Mouse (Mus musculus): ENCODE results near the gene Pi4kb. TPM values are rescaled to one million over a fixed set of nuclear protein-coding genes. Genes with fewer than 3 reads are reported as not detected.
A peak's percentile ranks its signal among the peaks of the same experiment; 100 is the strongest.

The Pi4kb gene
- polyA plus RNA-seq, 1 experiment, result 68.9 TPM

GRCm38 (mm10) chr3:94974026-94974527 is 454 bp upstream of the Pi4kb start:
- H3K27ac ChIP-seq (ENCODE audit: insufficient read depth, low read length), result peak overlapping the region; percentile 45; the same call in 1 of the 2 replicates
- TF ChIP-seq CTCF (IDR thresholded peaks at IDR 0.05; ENCODE audit: borderline replicate concordance, insufficient read depth, low read depth, low read length) (no peak), POLR2A (IDR thresholded peaks at IDR 0.05; ENCODE audit: borderline replicate concordance, insufficient read depth, low read length) (no peak)
- no peaks in the 10 kb centered on the region; the same call in 1 of the 2 replicates for H3K4me1 ChIP-seq (ENCODE audit: control insufficient read depth, insufficient read depth, low read length)
- peak in 1 of 2 experiments; percentile 40 for DNase-seq
- H3K4me3 ChIP-seq (replicated peaks; ENCODE audit: insufficient read depth, low read depth, low read length), result peak overlapping the region; percentile 99
- H3K27me3 ChIP-seq (ENCODE audit: control insufficient read depth, insufficient read depth, low read length), result no peaks in the 10 kb centered on the region
- WGBS, result 14% methylated on average over 9 of the region's 9 CpGs

GRCm38 (mm10) chr3:94984312-94984711 is 9.8 kb downstream of the Pi4kb start:
- no peaks in the 10 kb centered on the region for H3K4me1 ChIP-seq (ENCODE audit: control insufficient read depth, insufficient read depth, low read length)
- H3K4me3 ChIP-seq (replicated peaks; ENCODE audit: insufficient read depth, low read depth, low read length), result no peak overlapping the region
- H3K27ac ChIP-seq (ENCODE audit: insufficient read depth, low read length), result no peak overlapping the region
- no peaks in the 10 kb centered on the region for H3K27me3 ChIP-seq (ENCODE audit: control insufficient read depth, insufficient read depth, low read length)
- no peak for DNase-seq
- TF ChIP-seq CTCF (IDR thresholded peaks at IDR 0.05; ENCODE audit: borderline replicate concordance, insufficient read depth, low read depth, low read length), result no peak
- WGBS, result 82% methylated on average over 11 of the region's 11 CpGs

- no peak for TF ChIP-seq CTCF (IDR thresholded peaks at IDR 0.05; ENCODE audit: borderline replicate concordance, insufficient read depth, low read depth, low read length)
- no peak for TF ChIP-seq POLR2A (IDR thresholded peaks at IDR 0.05; ENCODE audit: borderline replicate concordance, insufficient read depth, low read length)
These were observed 11.0 kb downstream of the Pi4kb start for GRCm38 (mm10) chr3:94985513-94985912.

GRCm38 (mm10) chr3:94987578-94987977 is 13.0 kb downstream of the Pi4kb start:
- TF ChIP-seq POLR2A (IDR thresholded peaks at IDR 0.05; ENCODE audit: borderline replicate concordance, insufficient read depth, low read length) (no peak), CTCF (IDR thresholded peaks at IDR 0.05; ENCODE audit: borderline replicate concordance, insufficient read depth, low read depth, low read length) (no peak)
- H3K27ac ChIP-seq (ENCODE audit: insufficient read depth, low read length), result no peak overlapping the region
- DNase-seq, result peak in 1 of 2 experiments; percentile 37
- no peaks in the 10 kb centered on the region for H3K4me1 ChIP-seq (ENCODE audit: control insufficient read depth, insufficient read depth, low read length)
- no peaks in the 10 kb centered on the region for H3K27me3 ChIP-seq (ENCODE audit: control insufficient read depth, insufficient read depth, low read length)
- H3K4me3 ChIP-seq (replicated peaks; ENCODE audit: insufficient read depth, low read depth, low read length), result no peak overlapping the region

More at GRCm38 (mm10) chr3:94985513-94985912, 11.0 kb downstream of the Pi4kb start:
- Histone ChIP-seq H3K4me1 (ENCODE audit: control insufficient read depth, insufficient read depth, low read length) (no peaks in the 10 kb centered on the region), H3K27me3 (ENCODE audit: control insufficient read depth, insufficient read depth, low read length) (no peaks in the 10 kb centered on the region), H3K4me3 (replicated peaks; ENCODE audit: insufficient read depth, low read depth, low read length) (no peak overlapping the region), H3K27ac (ENCODE audit: insufficient read depth, low read length) (no peak overlapping the region)
- DNase-seq, result no peak
- 71% methylated on average over 2 of the region's 2 CpGs for WGBS

- Histone ChIP-seq H3K4me1 (ENCODE audit: control insufficient read depth, insufficient read depth, low read length) (no peaks in the 10 kb centered on the region), H3K27ac (ENCODE audit: insufficient read depth, low read length) (no peak overlapping the region), H3K4me3 (replicated peaks; ENCODE audit: insufficient read depth, low read depth, low read length) (no peak overlapping the region), H3K27me3 (ENCODE audit: control insufficient read depth, insufficient read depth, low read length) (no peaks in the 10 kb centered on the region)
- DNase-seq, result no peak
- TF ChIP-seq CTCF (IDR thresholded peaks at IDR 0.05; ENCODE audit: borderline replicate concordance, insufficient read depth, low read depth, low read length) (no peak), POLR2A (IDR thresholded peaks at IDR 0.05; ENCODE audit: borderline replicate concordance, insufficient read depth, low read length) (no peak)
- WGBS, result 27% methylated on average over 9 of the region's 9 CpGs
These were observed 14.7 kb downstream of the Pi4kb start for GRCm38 (mm10) chr3:94989159-94989761.

- TF ChIP-seq POLR2A (IDR thresholded peaks at IDR 0.05; ENCODE audit: borderline replicate concordance, insufficient read depth, low read length) (no peak), CTCF (IDR thresholded peaks at IDR 0.05; ENCODE audit: borderline replicate concordance, insufficient read depth, low read depth, low read length) (peak; percentile 74; the same call in 1 of the 2 replicates)
- H3K27ac ChIP-seq (ENCODE audit: insufficient read depth, low read length), result no peak overlapping the region
- DNase-seq, result peak; percentile 72 to 82
- no peak overlapping the region for H3K4me3 ChIP-seq (replicated peaks; ENCODE audit: insufficient read depth, low read depth, low read length)
- no peaks in the 10 kb centered on the region for H3K27me3 ChIP-seq (ENCODE audit: control insufficient read depth, insufficient read depth, low read length)
- H3K4me1 ChIP-seq (ENCODE audit: control insufficient read depth, insufficient read depth, low read length), result no peaks in the 10 kb centered on the region
- 30% methylated on average over 2 of the region's 2 CpGs for WGBS
These were observed 22.4 kb downstream of the Pi4kb start for GRCm38 (mm10) chr3:94996946-94997345.

- H3K4me1 ChIP-seq (ENCODE audit: control insufficient read depth, insufficient read depth, low read length), result peaks cover 7% of the 10 kb centered on the region
- DNase-seq, result no peak
- TF ChIP-seq CTCF (IDR thresholded peaks at IDR 0.05; ENCODE audit: borderline replicate concordance, insufficient read depth, low read depth, low read length) (no peak), POLR2A (IDR thresholded peaks at IDR 0.05; ENCODE audit: borderline replicate concordance, insufficient read depth, low read length) (no peak)
- no peak overlapping the region for H3K4me3 ChIP-seq (replicated peaks; ENCODE audit: insufficient read depth, low read depth, low read length)
- no peaks in the 10 kb centered on the region for H3K27me3 ChIP-seq (ENCODE audit: control insufficient read depth, insufficient read depth, low read length)
- WGBS, result 71% methylated on average over 4 of the region's 4 CpGs
- H3K27ac ChIP-seq (ENCODE audit: insufficient read depth, low read length), result no peak overlapping the region
These were observed 28.0 kb downstream of the Pi4kb start for GRCm38 (mm10) chr3:95002569-95002968.

GRCm38 (mm10) chr3:95003273-95003672 is 28.7 kb downstream of the Pi4kb start:
- H3K4me1 ChIP-seq (ENCODE audit: control insufficient read depth, insufficient read depth, low read length), result peaks cover 7% of the 10 kb centered on the region
- H3K27me3 ChIP-seq (ENCODE audit: control insufficient read depth, insufficient read depth, low read length), result no peaks in the 10 kb centered on the region
- H3K27ac ChIP-seq (ENCODE audit: insufficient read depth, low read length), result no peak overlapping the region
- DNase-seq, result no peak
- TF ChIP-seq CTCF (IDR thresholded peaks at IDR 0.05; ENCODE audit: borderline replicate concordance, insufficient read depth, low read depth, low read length) (no peak), POLR2A (IDR thresholded peaks at IDR 0.05; ENCODE audit: borderline replicate concordance, insufficient read depth, low read length) (no peak)
- no peak overlapping the region for H3K4me3 ChIP-seq (replicated peaks; ENCODE audit: insufficient read depth, low read depth, low read length)
